Mouse (Mus musculus): ENCODE results near the gene Olfr671.
"Not testable (repeated sequence)": the region's sequence is repeated elsewhere in the genome, so short reads cannot be mapped to it uniquely, and the experiment has no call there.

The Olfr671 gene

GRCm38 (mm10) chr7:104979026-104979425 is at the start of gene Olfr671:
Gene Olfr671 (minus strand): TSS chr7:104979126.
- no peak for DNase-seq

GRCm38 (mm10) chr7:105028360-105028759 is 49.4 kb upstream of the Olfr671 start, which contains the start of gene Olfr675:
Gene Olfr675 (minus strand): TSS chr7:105028460.
- no peak for DNase-seq

GRCm38 (mm10) chr7:105022530-105022929 is 43.6 kb upstream of the Olfr671 start:
- DNase-seq, result no peak

GRCm38 (mm10) chr7:105001929-105002328 is 23.0 kb upstream of the Olfr671 start, which contains the start of gene Olfr672:
Gene Olfr672 (minus strand): TSS chr7:105002029.
- no peak for DNase-seq

GRCm38 (mm10) chr7:104972507-104972906 is 6.4 kb downstream of the Olfr671 start:
- not testable (repeated sequence) for DNase-seq

- no peak for DNase-seq
Observed at GRCm38 (mm10) chr7:104962520-104962919, 16.4 kb downstream of the Olfr671 start, which contains the start of gene Olfr670. Gene Olfr670 (minus strand): TSS chr7:104962620.

- not testable (repeated sequence) for DNase-seq
Observed at GRCm38 (mm10) chr7:104950234-104950633, 28.7 kb downstream of the Olfr671 start.

GRCm38 (mm10) chr7:104933940-104934339 is 45.0 kb downstream of the Olfr671 start, which contains the start of gene Olfr669:
Gene Olfr669 (plus strand): TSS chr7:104934240.
- no peak for DNase-seq

- DNase-seq, result no peak
Observed at GRCm38 (mm10) chr7:104927957-104928356, 51.0 kb downstream of the Olfr671 start, which contains the start of gene Olfr668. Gene Olfr668 (minus strand): TSS chr7:104928057.

Data from kidney, postnatal 10 days (tissue).